Mouse (Mus musculus) heart, adult 2 months (tissue): ENCODE measurements around the gene Nell2. TPM values are rescaled to one million over a fixed set of nuclear protein-coding genes. Genes with fewer than 3 reads are reported as not detected.

Experiments
- DNase-seq, 2 experiments: peaks; one replicate each; pipeline ENCODE4 v3.0.0; 2021
- H3K27ac ChIP-seq: fragments of 200-600 bp; 2 replicates; pipeline ENCODE4 v1.8.1; 2022
- H3K27me3 ChIP-seq: fragments of 200-500 bp; 2 replicates; pipeline ENCODE4 v1.6.1; 2012; ENCODE audit warnings: mild to moderate bottlenecking, low read length, inconsistent platforms, mixed read lengths; ENCODE audit not compliant: control insufficient read depth, insufficient read depth
- H3K36me3 ChIP-seq: fragments of 200-500 bp; 2 replicates; pipeline ENCODE4 v1.6.1; 2012; ENCODE audit warnings: low read length, inconsistent platforms; ENCODE audit not compliant: control insufficient read depth, insufficient read depth
- H3K4me1 ChIP-seq: fragments of 200-500 bp; 2 replicates; pipeline ENCODE4 v1.6.1; 2011; ENCODE audit warnings: low read length; ENCODE audit not compliant: control insufficient read depth, insufficient read depth
- H3K4me3 ChIP-seq: fragments of 200-600 bp; 2 replicates; pipeline ENCODE4 v1.8.1; 2022
- H3K79me2 ChIP-seq: fragments of 200-500 bp; replicated peaks from 2 replicates; pipeline ENCODE4 v1.6.1; 2012; ENCODE audit warnings: mild to moderate bottlenecking, inconsistent platforms, low read length, moderate library complexity, mixed read lengths; ENCODE audit not compliant: control insufficient read depth, insufficient read depth
- H3K9ac ChIP-seq: fragments of 200-500 bp; 2 replicates; pipeline ENCODE4 v1.6.1; 2012; ENCODE audit warnings: low read depth, mild to moderate bottlenecking, control low read depth, inconsistent platforms, low read length, mixed read lengths
- CTCF ChIP-seq: fragments of 200-600 bp; IDR thresholded peaks from 2 replicates; pipeline ENCODE4 v1.8.1; 2022; ENCODE audit warnings: antibody characterized with exemption, mild to moderate bottlenecking, moderate library complexity
- EP300 ChIP-seq: fragments of 200-500 bp; IDR thresholded peaks from 2 replicates; pipeline ENCODE4 v1.6.1; 2011; ENCODE audit warnings: low read depth, low read length, control low read depth; ENCODE audit not compliant: insufficient read depth
- POLR2A ChIP-seq: fragments of 200-500 bp; IDR thresholded peaks from 2 replicates; pipeline ENCODE4 v1.6.1; 2011; ENCODE audit warnings: mild to moderate bottlenecking, low read depth, low read length, control low read depth; ENCODE audit not compliant: insufficient read depth
- WGBS: fragments of 180-500 bp; shearing (Covaris S2); methylation state at CpG from one replicate; pipeline ENCODE4 v1.1.7; 2018; 5-methylcytosine and 5-hydroxymethylcytosine counted together
- intact Hi-C: fragments of 180-260 bp; cut with DNase I; formaldehyde crosslinking; loops from one replicate; pipeline ENCODE4 v1.15.1; 2025
- polyA plus RNA-seq: library from polyadenylated mRNA; depleted of rRNA; stranded (reverse); fragments of >200 nt; gene quantifications from 2 replicates; pipeline ENCODE4 v1.2.3, GENCODE M21; 2012; rRNA removed
- total RNA-seq, 2 experiments: library from RNA; stranded (reverse); gene quantifications; 2 replicates each; pipeline ENCODE4 v1.2.3; 2021

Nell2 gene
- total and polyA plus RNA-seq, 3 experiments, result 0.06 to 0.08 TPM; not detected in 1

- DNase-seq, result no peak
- Histone ChIP-seq H3K9ac (no peak overlapping the region), H3K27me3 (no peaks in the 10 kb centered on the region), H3K4me3 (no peak overlapping the region), H3K4me1 (no peaks in the 10 kb centered on the region), H3K79me2 (no peaks in the 10 kb centered on the region), H3K36me3 (no peaks in the 10 kb centered on the region), H3K27ac (no peak overlapping the region)
- intact Hi-C loops, result no loop called here
- TF ChIP-seq POLR2A (no peak), CTCF (no peak), EP300 (no peak)
- 77% methylated on average over 9 of the region's 9 CpGs for WGBS
Measured at GRCm38 (mm10) chr15:95042437-95042836, 485.9 kb downstream of the Nell2 start.

GRCm38 (mm10) chr15:95029487-95029875 is 498.9 kb downstream of the Nell2 start:
- Histone ChIP-seq H3K4me1 (no peaks in the 10 kb centered on the region), H3K9ac (no peak overlapping the region), H3K4me3 (no peak overlapping the region), H3K27ac (no peak overlapping the region), H3K79me2 (no peaks in the 10 kb centered on the region), H3K36me3 (no peaks in the 10 kb centered on the region), H3K27me3 (no peaks in the 10 kb centered on the region)
- no peak for DNase-seq
- 75% methylated on average over 5 of the region's 5 CpGs for WGBS
- intact Hi-C loops, result no loop called here
- TF ChIP-seq POLR2A, result no peak
- no peak for TF ChIP-seq CTCF
- no peak for TF ChIP-seq EP300

- no peaks in the 10 kb centered on the region for H3K4me1 ChIP-seq
- H3K79me2 ChIP-seq, result no peaks in the 10 kb centered on the region
- H3K9ac ChIP-seq, result no peak overlapping the region
- no peak for DNase-seq
- H3K36me3 ChIP-seq, result no peaks in the 10 kb centered on the region
- H3K27ac ChIP-seq, result no peak overlapping the region
- TF ChIP-seq POLR2A (no peak), CTCF (no peak), EP300 (no peak)
- 84% methylated on average over 13 of the region's 13 CpGs for WGBS
- intact Hi-C loops, result no loop called here
- H3K27me3 ChIP-seq, result no peaks in the 10 kb centered on the region
- H3K4me3 ChIP-seq, result no peak overlapping the region
Measured at GRCm38 (mm10) chr15:95028862-95029486, 499.4 kb downstream of the Nell2 start.

Other genes with a start within 250 kb of the Nell2 start
- gene Dbx2, start 127.4 kb upstream of the Nell2 start, total RNA-seq, result not detected
- not detected in 2 replicates for gene Dbx2, start 127.4 kb upstream of the Nell2 start, polyA plus RNA-seq